Mouse (Mus musculus) spleen, postnatal 4 days (tissue): ENCODE data around the gene Fam228a.
"Not testable (repeated sequence)": the region's sequence is repeated elsewhere in the genome, so short reads cannot be mapped to it uniquely, and the experiment has no call there.

Experiments
- DNase-seq, 2 experiments: peaks; one replicate each; pipeline ENCODE4 v3.0.0; 2022; ENCODE audit warnings: low spot score in 2 of 2

The Fam228a gene

DNA sequence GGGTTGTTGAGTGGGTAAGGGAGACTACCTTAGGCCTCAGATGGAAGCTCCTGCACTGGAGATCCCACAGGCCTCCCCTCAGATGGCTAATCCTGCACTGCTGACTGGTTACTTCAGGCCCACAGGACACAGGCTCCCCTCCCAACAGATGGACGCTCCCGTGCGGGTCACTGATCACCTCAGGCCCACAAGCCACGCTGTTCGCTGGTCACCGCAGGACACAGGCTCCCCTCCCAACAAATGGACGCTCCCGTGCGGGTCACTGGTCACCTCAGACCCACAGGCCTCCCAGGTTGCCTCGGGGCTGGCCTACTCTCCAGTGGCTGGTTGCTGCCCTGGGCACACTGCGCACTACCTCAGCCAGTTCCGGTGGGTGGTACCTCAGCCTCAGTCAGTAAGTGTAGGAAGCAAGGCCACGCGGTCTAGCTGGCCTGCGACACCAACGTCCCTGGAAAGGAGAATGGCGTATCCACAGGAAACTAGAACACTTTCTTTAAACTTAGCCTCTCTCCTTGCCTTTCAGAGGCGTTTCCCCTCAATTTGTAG, at the start of gene Fam228a:
TSS of gene Fam228a (minus strand) at position 400 of the 546 bp plus-strand sequence.
- DNase-seq, result no peak

GRCm38 (mm10) chr12:4784466-4784865, 46.2 kb upstream of the Fam228a start:
- no peak for DNase-seq

DNA sequence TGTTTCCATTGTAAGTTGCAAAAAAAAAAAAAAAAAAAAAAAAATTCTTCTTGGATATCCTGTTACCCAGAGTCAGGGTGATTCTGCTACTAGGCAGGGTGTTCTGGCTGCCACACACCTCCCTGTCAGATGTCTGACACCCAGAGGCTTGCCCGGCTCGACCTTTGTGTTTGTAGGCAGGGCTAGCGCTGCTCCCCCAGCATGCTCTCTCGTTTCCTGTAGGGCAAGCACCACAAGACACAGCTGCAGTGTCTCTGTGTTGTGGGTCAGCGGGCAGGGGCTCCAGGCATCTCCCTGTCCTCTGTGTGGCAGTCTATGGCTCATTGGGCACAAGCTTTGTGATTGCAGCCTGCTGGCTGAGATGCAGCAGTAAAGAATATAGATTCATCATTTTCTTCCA, 45.4 kb upstream of the Fam228a start:
- DNase-seq, result peak in 1 of 2 experiments; percentile 16

- not testable (repeated sequence) for DNase-seq
These were observed 43.6 kb upstream of the Fam228a start for GRCm38 (mm10) chr12:4781725-4782404.

DNA sequence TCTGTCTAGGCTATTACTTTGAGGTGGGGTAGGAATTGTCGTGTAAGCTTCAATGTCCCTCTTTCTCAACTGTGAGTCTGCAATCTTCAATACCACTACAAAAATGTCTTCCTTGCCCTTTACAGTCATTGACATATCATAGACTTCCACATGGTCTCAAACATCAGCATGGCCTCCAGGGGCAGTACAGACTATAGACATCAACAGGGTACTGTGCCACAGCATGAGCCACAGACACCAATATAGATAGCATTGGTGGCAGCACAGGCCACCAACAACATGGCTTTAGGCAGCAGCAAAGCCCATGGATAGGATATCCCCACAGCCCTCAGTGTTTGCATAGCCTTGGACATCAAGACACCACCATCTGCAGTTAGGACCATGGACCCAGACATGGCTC, 43.0 kb upstream of the Fam228a start:
- no peak for DNase-seq

- no peak for DNase-seq
These were observed 42.0 kb upstream of the Fam228a start for GRCm38 (mm10) chr12:4780245-4780644.

GRCm38 (mm10) chr12:4777734-4778133, 39.5 kb upstream of the Fam228a start:
- no peak for DNase-seq

DNA sequence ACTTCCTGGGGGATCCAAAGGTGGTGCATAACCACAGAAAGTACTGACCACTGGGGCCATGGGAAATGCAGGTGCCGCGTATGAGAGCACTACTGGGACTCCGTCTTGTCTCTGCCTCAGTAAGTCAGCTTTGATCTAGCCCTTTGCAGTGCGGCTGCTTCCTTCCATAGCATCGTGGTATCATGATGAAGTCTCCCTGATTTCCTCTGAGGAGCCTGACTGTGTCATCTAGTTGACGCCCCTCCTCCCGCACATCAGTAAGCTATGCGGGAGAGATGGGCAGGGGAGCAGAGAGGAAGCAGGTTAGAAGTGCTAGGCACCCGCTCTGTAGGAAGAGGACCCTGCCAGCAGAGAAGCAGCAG, 37.3 kb upstream of the Fam228a start:
- DNase-seq, result no peak

DNA sequence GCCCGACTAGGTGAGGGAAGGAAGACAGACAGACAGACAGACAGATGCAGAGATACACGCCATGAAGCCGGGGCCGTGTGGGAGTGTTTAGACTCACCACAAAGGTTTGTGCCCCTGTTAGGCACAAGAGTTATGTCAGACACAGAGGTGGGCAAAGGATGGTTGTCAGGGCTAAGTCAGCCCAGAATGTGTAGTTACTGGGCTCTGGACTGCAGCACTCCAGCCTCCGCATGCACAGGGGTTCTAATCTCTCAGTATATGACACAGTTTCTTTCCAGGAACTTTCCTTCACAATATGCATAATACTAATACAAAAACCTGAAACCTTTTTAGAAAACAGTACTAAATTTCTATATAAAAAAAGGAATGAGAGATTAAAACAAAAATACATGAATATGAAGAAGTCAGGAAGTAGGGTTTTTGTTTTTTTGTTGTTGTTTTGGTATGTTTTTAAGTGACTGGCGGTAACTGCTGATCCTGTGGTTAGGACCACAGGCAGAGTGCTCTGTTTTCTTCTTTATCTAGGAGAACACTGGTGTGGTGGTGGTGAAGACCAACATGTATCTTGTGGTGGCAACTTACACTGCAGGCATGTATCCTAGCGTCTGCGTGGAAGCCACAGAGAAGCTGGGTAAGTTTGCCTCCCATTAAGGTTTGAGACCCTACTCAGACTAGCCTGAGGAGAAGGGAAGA, 36.8 kb upstream of the Fam228a start:
- no peak for DNase-seq

DNA sequence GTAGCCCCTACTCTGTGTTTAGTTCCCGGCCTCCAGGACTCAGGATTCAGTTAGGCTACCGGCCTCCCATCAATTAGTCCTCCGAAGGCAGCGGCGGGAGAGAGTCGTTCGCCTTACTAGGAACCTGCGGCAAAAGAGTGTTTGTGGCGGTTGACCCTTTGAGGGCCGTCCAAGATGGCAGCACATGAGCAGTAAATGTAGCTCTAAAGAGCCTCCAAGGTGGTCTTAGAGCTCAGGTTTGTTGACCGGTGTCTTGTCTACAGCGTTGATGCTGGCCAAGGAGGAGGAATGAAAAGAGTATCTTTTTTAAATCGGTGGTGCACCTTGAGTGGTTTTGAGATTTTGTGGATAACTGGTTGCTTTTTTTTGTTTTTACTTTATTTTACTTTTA, 31.1 kb upstream of the Fam228a start:
- no peak for DNase-seq

DNA sequence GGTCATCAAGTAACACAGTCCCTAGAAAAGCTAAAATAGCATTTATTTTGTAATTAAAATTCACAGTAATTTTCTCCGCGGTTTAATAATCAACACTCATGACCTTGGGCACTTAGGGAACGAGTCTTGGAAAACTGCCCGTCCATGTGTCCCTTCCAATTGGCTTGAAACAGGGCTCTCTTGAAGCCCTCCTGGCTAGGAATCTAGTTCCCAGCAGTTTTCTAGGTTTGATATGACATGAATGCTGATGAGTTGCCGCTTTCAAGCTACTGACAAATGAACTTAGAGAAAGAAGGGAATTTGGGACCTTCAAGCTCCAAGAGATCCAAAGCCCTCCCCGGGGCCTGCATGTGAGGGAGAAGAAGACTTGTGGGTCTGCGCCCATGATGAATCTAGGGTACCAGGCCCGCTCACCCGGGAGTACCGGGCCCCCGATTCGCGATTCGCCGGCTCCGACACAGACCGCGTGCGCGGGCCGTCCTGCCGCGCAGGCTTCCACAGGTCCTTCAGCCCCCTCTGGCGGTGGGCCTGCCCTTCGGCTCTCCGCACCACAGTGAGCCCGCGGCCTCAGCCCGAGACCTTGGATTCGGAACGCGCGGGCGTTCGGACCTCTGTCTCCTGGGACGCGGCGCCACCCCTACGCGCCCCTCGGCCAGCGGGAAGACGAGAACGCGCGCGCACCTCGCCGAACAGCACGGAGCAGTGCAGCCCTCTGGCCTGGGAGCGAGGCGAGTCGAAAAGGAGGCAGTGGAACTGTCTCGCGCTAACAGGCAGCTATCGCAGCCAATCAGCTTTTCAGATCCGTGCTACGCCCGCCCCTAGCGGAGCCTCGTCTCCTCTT, 30.5 kb upstream of the Fam228a start, which contains the start of the genes Pfn4 and Fam228b:
TSS of gene Pfn4 (plus strand) at position 531 of the 841 bp plus-strand sequence.
TSS of gene Fam228b (minus strand) at position 776 of the 841 bp plus-strand sequence.
- DNase-seq, result peak; percentile 94 to 97

DNA sequence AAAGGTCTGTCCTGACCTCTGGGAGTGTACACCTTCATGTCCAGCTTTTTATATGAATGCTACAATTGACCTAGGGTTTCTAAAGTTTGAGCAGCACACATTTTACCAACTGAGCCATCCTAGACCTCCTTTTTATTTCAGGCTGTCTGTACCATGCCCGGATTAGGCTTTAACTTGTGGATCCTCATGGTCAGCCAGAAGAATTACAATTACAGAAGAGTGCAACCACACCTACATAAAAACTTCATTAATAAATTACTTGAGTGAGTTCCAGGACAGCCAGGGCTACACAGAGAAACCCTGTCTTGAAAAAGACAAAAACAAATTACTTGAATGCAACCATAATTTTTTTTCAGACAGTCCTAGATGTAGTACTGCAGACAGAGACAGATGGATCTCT, 18.8 kb upstream of the Fam228a start:
- no peak for DNase-seq

DNA sequence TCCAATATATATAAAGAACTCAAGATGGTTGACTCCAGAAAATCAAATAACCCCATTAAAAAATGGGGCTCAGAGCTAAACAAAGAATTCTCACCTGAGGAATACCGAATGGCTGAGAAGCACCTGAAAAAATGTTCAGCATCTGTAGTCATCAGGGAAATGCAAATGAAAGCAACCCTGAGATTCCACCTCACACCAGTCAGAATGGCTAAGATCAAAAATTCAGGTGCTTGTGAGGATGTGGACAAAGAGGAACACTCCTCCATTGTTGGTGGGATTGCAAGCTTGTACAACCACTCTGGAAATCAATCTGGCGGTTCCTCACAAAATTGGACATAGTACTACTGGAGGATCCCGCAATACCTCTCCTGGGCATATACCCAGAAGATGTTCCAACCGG, 16.2 kb upstream of the Fam228a start:
- not testable (repeated sequence) for DNase-seq

DNA sequence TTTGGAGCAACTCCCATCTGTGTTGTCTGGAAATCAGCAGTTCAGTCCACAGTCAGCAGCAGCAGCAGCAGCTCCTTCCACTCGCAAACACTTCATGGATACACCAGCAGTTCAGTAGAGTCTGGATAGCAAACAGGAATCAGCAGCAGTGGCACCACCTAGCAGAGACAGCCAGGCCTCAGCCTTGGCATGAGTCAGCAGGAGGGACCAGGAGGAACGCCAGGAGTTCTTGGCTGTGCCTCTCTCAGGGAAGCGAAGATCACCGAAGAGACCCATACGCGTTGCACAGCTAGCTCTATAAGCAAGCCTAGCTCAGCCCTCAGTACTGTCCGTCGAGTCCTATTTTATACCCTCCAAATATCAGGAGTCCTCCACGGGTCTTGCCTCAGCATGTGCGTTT, 6.3 kb upstream of the Fam228a start:
- DNase-seq, result no peak

- DNase-seq, result no peak
These were observed 4.0 kb upstream of the Fam228a start for GRCm38 (mm10) chr12:4742183-4742582.

DNA sequence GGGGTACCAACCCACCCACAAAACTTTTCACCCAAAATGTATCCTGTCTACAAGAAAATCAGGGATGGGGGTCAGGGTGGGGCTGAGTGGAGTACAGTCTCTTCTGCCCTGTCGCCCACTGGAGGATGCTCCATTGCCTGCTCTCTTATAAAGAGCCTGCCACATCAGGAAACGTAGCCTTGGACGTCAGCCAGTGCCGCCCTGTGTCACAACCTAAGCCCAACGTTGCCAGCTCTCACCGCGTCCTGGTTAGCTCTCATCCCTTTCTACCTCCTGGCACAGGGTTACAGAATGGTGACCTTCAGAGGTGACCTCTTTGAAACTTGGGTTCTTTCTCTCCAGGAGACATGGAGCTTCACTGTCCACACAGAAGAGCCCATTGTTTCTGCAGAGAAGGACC, 2.6 kb upstream of the Fam228a start:
- no peak for DNase-seq

- DNase-seq, result no peak
These were observed 5.9 kb downstream of the Fam228a start for GRCm38 (mm10) chr12:4732332-4732731.

DNA sequence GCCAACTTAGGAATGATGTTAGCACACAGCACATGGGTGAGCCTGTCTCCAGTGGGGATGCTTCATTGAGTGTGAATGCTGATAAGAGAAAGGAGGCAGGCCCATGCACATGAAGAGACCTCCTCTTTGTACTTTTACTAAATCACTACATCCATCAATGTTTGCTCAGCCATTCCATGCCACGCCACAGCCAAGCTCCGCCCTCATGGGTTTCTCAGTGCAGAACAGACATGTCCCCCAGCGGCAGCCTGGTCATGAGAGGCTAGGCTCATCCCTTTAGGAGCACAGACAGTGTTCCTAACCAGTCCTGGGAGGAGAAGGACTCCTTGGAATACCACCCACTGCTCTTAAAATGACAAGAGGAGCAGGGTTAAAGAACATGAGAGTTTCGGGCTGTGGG, 6.6 kb downstream of the Fam228a start:
- no peak for DNase-seq

DNA sequence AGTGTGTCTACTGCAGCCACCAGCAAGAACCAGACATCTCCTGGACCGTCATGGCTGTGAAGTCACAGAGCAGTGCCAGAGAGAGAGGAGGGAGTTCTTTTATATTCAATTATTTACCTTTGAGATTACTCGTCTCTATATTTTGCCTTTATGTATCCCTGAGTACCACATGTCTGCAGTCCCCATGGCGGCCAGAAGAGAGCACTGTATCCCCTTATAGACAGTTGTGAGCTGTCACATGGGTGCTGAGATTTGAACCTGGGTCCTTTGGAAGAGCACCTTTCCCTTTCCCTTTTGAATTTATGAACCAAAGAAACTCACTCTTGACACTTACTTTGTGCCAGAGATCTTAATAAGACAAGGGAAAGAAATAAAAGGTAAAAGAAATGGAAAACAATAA, 9.1 kb downstream of the Fam228a start:
- no peak for DNase-seq

GRCm38 (mm10) chr12:4719762-4720754, 18.2 kb downstream of the Fam228a start:
- no peak for DNase-seq
